Mouse (Mus musculus): ENCODE results near the gene Hrc. TPM values are rescaled to one million over a fixed set of nuclear protein-coding genes. Genes with fewer than 3 reads are reported as not detected.

Gene Hrc
- 1,000 to 10,000 TPM; 1,032 to 1,216 (median 1,081) TPM for total RNA-seq (2022)

DNA sequence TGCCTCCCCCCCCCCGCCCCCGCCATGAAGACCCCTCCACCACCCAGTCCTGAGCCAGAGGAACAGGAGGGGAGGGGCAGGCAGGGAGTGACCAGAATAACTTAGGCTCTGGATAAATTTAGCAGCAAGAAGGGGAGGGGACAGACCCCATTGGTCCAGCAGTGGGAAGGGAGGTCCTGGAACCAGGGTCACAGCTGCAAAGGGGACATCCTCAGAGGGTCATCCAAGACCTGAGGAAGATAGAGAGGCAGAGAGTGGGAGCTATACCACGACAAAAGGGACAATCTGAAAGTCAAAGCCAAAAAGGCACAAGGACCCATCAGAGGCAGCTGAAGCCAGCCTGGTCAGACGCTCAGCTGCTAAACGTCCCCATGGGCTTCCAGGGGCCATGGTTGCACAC lies at the start of gene Hrc:
TSS of gene Hrc (plus strand) at position 235 of the 400 bp plus-strand sequence.
- DNase-seq (ENCODE audit: low spot score) = peak; percentile 61

DNA sequence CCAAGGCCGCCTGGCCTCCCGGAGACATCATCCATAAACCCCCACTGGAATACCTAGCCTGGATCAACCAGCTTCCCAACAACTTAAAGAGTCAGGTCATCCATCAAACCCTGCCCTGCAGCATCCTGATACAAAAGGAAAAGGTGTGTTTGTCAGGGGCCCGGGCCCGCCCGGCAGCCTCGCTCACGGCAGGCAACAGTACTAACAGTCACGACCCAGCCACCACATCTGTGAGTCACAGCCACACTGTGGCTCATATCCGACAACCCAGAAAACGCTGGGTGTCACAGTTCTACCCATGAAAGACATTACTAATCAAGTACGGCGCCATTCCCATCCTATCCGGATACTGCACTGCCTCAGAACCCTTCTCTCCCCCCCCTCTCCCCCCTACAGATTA lies 48.6 kb upstream of the Hrc start:
- DNase-seq (ENCODE audit: low spot score) = no peak

DNA sequence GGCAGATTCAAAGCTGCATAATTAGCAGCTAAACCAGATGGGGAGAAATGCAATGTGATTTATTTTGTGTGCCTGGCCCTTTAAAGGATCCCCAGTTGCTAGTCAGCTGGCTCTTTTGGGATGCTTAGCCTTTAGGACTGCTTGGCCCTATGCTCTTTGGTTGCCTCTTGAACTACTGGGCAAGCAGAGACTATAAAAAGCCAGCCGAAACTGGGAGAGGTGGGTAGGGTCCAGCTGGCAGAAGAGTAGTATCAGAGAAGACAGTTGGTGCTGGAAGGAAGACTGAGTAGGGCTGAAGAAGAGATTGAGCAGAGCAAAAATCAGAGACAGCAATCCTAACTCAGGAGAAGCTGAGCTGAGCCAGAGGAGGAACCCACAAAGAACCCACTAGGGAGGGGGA lies 38.5 kb upstream of the Hrc start:
- DNase-seq (ENCODE audit: low spot score) = no peak

DNA sequence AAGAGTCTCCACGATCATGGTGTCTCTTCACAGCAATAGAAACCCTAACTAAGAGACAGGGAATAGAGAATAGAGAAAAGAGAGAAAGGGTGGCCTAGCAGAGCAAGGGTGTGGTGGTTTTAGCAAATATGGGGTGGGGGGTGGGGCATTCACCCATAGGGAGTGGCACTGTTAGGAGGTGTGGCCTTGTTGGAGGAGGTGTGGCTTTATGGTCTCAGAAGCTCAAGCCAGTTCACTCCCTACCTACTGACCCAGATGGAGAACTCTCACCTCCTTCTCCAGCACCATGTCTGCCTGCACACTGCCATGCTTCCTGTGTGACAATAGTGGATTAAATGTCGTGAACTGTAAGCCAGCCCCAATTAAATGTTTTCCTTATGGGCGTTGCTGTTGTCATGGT lies 37.5 kb upstream of the Hrc start:
- no peak for DNase-seq (ENCODE audit: low spot score)

DNA sequence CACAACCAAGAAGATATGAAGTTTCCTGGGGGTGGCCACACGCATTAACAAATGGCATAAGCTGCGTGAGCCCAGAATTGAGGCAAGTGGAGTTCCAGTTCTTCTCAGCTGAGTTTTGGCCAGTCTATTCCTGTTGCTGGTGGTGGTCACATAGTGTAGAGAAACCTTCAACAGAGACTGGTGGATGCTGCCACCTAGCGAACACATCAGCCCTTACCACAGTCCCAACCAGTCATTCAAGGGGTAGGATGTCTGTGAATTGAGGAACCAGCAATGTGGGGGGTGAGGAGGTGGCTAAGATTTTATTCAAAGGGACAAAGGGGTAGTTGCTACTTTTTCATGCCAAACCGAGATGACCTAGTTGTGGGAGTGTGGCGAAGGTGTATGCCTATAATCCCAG lies 35.3 kb upstream of the Hrc start:
- DNase-seq (ENCODE audit: low spot score) = peak; percentile 29

DNA sequence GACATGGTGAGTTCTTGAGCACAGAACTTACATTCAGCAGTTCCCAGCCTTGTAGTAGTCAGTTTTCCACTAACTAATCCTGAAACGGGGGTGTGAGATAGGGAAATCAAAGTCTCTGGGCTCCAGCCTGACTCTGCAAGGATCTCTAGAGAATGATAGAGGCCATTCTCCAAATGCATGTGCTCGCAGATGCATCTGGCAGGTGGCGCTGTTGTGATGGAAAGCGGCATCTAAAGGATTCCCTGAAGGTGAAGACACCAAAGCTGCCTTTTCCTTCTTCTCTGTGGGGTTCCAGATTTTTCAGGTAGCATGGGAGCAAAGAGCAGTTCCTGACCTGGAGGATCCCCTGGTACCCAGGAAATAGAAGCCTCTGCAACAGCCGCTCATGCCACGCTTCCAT lies 34.8 kb upstream of the Hrc start:
- peak; percentile 54 for DNase-seq (ENCODE audit: low spot score)

- DNase-seq (ENCODE audit: low spot score) = no peak
Measured at GRCm38 (mm10) chr7:45302626-45303025, 32.5 kb upstream of the Hrc start.

DNA sequence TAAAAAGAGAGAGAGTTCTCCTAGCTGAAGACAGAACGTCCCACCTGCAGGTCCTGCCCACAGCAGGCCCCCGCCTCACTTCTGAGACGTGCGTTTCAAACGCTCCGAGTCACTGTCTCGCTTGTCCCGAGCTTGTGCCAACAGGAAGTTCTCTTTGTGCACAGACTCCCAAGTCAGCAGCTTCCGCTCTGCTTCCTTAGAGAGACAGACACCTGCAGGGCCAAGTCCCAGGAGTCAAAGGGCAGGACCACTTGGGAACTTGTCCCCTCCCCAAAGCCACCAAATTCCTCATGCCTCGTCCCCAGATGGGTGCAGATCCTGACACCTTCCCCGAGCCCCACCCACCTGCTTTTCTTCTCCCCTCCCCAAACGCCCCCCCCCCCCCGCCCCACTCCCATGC lies 30.2 kb upstream of the Hrc start:
- DNase-seq (ENCODE audit: low spot score) = no peak

DNA sequence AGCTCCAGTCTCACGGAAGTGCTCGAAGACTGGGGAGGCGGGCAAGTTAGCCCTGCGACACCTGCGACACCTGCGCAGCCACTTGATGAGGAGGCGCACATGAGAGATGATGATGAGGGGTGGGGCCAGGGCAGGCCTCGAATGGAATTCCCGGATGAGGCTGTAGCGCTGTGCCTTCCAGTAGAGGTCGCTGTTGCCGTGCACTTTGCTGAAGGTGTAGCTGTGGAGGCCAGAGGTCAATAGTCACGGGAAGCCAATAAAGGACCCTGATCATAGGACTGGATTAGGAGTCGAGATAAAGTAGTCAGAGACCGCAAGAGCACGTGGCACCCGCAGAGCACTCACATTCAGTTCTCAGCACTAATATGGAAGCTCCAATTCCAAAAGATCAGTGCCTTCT lies 29.8 kb upstream of the Hrc start:
- no peak for DNase-seq (ENCODE audit: low spot score)

- no peak for DNase-seq (ENCODE audit: low spot score)
Measured at GRCm38 (mm10) chr7:45308551-45309240, 26.4 kb upstream of the Hrc start.

DNA sequence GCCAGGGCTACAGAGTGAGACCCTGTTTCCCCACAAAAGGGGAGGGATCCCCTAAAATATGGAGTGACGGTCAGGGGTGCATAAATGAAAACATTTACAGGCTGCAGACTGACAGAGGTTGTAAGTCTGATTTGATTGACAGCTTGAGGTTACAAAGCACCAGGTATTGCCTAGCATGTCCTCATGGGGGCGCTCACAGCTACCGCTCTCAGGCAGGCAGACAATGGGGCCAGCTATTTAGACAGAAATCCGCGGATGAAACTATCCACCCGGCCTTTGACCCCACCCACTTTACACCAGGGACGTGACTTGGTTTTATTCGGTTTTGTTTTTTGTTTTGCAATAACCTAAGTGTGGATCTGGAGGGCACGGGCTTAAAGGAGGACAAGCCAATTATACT lies 25.6 kb upstream of the Hrc start:
- DNase-seq (ENCODE audit: low spot score) = peak; percentile 36

- no peak for DNase-seq (ENCODE audit: low spot score)
Measured at GRCm38 (mm10) chr7:45312023-45312422, 23.1 kb upstream of the Hrc start.

DNA sequence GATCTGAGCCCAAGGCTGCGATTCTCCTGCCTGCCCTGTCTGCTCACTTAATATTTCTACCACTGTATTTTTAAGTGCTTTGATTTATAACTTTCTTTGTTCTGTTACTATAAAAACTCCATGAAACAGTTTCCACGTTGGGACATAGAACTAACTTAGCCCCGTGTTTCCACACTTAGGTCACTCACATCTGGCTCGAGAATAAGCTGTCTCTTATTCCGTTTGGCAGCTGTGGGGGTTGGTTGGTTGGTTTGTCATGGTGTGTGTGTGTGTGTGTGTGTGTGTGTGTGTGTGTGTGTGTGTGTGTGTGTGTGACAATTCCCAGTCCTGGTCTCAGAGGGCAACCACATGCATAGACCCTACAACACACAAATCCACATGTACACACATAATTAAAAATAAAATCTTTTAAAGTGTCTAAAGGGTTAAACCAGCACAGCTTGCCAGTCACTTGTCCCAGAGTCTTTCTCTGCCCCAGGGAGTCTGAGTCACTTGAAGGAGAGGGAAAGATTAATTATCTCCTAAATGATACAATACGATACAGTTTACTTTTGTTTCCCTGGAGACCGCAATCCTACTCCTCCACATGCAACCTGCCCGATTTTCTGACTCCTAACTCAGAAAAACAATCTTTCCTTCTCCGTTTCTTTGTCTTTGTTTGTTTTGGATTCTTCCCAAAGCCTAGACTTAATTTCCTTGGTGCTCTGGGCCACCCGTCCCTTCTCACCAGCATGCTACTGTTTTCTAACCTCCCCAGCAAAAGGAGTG lies 22.2 kb upstream of the Hrc start:
- DNase-seq (ENCODE audit: low spot score) = no peak

DNA sequence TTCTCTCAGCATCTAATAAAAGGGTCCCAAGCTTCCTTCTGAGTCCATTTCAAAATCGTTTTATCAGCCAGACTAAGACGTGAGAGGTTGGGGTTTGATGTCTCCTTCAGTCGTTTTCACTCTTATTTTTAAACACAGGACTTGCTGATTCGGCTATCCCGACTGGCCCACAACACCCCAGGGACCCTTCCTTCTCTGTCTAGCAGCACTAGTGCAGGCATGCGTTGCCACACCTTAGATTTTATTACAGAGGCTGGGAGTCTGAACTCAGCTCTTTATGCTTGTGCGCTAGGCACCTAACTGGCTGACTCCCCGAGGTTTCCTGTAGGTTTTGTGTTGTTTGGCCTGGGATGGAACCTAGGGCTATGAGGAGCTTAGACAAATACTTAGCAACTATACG lies 21.6 kb upstream of the Hrc start:
- no peak for DNase-seq (ENCODE audit: low spot score)

DNA sequence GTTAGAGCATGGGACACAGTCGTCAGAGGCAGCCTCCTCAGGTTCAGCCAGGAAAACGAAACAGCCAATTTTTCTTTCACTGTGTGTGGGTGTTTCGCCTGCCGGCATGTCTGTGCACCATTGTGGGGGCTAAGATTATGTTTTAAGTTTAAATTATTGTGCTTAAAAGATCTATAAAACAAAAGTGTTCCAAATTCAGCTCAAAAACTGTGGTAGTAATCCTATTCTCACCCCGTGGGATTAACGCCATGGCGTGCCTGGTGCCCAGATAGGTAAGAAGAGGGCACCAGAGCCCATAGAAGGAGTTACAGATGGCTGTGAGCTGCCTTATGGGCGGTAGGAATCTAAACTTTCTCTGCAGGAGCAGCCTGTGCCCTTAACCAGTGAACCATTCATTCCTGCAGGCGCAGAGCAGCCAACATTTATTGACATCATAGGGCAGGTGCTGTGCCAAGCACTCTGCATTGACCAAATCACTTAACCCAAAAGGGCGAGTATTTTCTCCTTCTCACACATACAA lies 19.8 kb upstream of the Hrc start:
- DNase-seq (ENCODE audit: low spot score) = no peak

DNA sequence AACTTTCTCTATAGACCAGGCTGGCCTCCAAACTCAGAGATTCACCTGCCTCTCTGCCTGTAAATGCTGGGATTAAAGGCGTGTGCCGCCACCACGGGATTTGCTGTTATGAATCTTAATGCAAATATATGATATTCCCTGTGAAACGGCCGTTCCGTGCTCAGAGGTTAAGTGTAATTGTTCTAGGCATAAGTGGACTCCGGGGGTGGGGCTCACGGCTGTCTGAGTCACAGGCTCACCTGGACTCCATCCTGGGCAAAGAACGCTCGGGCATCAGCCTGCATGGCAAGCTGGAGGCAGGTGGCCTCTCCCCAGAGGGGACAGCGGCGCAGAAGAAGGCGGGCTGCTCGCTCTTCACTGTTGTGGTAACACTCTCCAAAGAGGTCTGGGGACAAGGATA lies 18.6 kb upstream of the Hrc start:
- DNase-seq (ENCODE audit: low spot score) = no peak

DNA sequence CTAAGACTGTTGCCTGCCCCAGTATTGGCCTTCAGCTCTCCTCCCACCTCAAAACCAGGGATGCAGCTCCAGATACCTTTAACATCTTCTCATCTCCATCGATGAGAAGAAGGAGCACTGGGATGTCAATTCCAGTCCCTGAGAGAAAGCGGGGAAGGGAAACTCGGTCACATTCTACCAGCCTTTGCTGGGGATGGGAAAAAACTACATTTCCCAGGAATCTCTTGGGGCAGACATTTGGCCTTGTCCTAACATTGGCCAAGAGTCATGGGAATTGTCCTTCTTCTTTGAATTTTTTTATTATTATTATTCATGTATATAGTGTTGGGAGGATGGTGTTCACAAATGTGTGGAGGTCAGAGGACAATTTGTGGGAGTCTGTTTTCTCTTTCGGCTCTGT lies 12.8 kb upstream of the Hrc start:
- no peak for DNase-seq (ENCODE audit: low spot score)

- no peak for DNase-seq (ENCODE audit: low spot score)
Measured at GRCm38 (mm10) chr7:45323069-45323468, 12.0 kb upstream of the Hrc start.

DNA sequence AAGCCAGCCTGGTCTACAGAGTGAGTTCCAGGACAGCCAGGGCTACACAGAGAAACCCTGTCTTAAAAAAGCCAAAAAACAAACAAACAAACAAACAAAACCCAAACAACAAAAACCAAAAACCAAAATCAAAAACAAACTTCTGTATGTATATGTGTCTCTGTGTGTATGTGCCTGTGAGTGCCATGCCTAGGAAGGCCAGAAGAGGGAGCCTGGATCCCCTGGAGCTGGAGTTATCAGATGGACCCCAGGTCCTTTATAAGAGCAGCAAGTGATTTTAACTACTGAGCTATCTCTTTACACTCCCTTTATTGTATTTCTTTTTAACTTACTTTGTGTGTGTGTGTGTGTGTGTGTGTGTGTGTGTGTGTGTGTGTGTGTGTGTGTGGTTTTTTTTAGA lies 9.3 kb upstream of the Hrc start:
- no peak for DNase-seq (ENCODE audit: low spot score)

GRCm38 (mm10) chr7:45328841-45329475 lies 6.1 kb upstream of the Hrc start:
- no peak for DNase-seq (ENCODE audit: low spot score)

DNA sequence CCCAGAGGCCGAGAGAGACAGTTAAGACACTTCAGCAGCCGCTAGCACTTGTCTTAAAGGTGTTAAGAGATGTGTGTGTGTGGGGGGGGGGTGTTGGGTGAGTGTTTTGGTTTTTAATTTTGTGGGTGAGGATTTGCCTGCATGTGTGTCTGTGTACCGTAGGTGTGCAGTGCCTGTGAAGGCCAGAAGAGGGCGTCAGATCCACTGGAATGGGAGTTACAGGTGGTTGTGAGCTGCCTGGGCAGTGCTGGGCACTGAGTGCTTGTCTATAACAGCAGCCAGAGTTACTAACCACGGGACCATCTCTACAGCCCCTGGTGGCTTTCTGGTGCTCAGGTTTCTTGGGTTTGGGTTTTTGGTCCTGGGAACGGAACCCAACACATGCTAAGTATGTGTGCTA lies 3.6 kb upstream of the Hrc start:
- DNase-seq (ENCODE audit: low spot score) = no peak

DNA sequence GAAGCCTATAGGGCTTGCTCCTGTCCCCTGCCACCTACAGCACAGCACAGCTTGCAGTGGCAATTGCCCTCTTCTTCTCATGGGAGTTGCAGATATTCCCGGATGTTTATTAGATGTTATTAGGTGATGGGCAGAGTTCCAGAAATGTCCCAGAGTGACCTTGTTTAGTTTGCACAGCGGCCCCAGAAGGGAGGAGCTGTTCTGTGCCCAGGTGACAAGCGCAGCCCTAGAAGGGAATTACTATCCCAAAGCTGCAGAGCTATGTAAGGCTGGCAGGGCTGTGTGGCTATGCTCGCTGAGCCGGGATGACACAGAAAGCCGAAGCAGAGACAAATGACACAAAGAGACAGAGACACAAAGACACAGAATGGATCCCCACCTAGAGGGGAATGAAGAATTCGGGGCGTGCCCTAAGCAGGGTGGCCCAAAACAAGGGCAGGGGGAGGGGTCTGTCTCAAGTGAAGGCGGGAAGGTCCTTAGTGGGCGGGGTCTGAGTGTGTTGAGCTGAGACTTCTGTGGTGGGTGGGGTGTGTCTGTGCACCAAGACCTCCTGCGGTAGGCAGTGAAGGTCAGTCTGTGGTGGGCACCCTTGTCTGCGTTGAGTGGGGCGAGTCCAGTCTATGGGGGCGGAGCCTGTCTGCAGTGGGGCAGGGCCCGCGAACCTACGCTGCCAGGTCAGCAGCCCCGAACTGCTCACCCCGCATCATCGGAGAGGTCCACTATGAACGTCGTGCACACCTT lies 2.2 kb upstream of the Hrc start:
- DNase-seq (ENCODE audit: low spot score) = peak; percentile 48
